Mouse (Mus musculus) spleen, postnatal 10 days (tissue): ENCODE results near the gene B4galnt4.

Source experiments
- DNase-seq, 2 experiments: peaks; one replicate each; pipeline ENCODE4 v3.0.0; 2021 to 2022; ENCODE audit warnings: low spot score in 2 of 2

Gene B4galnt4

GRCm38 (mm10) chr7:141072017-141072745, 11.3 kb downstream of the B4galnt4 start:
- peak in 1 of 2 experiments; percentile 74 for DNase-seq

- DNase-seq, result no peak
Measured at GRCm38 (mm10) chr7:141073782-141074181, 12.9 kb downstream of the B4galnt4 start.

DNA sequence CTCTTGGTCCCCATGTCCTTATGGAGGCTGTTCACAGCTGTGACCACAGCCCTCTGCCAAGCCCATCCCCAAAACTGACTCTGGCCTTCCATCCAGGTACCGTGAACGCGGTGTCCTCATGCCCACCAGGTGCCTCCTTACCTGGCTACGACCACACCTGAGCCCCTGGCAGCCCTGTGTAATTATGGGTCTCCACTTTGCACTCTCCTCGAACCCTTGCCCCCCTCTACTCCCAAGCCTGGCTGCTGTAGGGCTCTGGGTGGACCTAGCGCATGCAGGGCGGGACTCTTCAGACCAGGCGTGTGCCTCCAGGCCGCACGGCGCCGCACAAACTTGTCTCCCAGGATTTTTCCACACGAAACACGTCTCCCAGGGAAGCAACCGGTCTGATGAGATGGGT, 16.9 kb downstream of the B4galnt4 start, which contains the start of gene Pkp3:
TSS of gene Pkp3 (plus strand) at position 378 of the 400 bp plus-strand sequence.
- DNase-seq, result no peak

DNA sequence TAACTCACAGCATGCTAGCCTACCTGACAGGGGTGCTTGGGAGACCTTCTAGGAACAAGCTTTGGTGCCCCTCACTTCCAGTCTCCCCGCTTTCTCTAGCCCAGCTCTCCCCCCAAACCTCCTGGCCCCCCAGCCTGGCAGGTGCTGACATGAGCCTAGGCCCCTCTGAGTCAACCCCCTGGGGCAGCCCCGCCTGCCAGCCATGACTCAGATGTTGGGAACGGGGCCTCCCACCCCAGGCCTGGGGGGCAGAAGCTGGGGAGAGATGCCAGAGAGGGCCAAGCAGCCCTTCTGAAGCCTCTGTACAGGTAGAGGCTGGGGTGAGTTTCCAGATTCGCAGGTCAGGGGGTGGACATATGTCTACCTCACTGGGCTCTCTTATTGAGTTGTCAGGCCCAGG, 18.0 kb downstream of the B4galnt4 start:
- no peak for DNase-seq

- no peak for DNase-seq
Measured at GRCm38 (mm10) chr7:141079481-141080449, 18.9 kb downstream of the B4galnt4 start.

GRCm38 (mm10) chr7:141087894-141088293, 27.0 kb downstream of the B4galnt4 start:
- peak in 1 of 2 experiments; percentile 52 for DNase-seq

GRCm38 (mm10) chr7:141088473-141088872, 27.6 kb downstream of the B4galnt4 start:
- peak in 1 of 2 experiments; percentile 38 for DNase-seq

- DNase-seq, result no peak
Measured at GRCm38 (mm10) chr7:141090228-141090627, 29.3 kb downstream of the B4galnt4 start.

- DNase-seq, result peak; percentile 81 to 94
Measured at GRCm38 (mm10) chr7:141092051-141092735, 31.3 kb downstream of the B4galnt4 start.

DNA sequence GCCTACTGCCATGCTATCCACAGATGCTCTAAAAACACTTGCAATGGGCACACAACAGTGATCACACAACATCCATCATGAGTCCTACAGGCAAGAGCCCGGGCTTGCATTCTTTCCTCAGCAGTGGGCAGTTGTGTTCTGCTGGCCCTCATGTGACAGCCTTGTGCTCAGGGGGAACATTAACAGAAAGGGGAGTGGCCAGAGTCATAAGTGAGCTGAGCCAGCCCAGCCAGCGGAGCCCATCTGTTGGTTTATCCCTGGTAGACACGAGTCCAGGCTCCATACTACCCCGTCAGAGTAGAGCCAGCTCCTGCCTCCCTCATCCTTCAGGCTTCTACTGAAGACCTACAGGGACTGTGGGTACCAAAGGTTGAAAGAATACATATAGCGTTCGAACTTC, 33.0 kb downstream of the B4galnt4 start:
- no peak for DNase-seq

- DNase-seq, result no peak
Measured at GRCm38 (mm10) chr7:141094487-141095205, 33.7 kb downstream of the B4galnt4 start.

DNA sequence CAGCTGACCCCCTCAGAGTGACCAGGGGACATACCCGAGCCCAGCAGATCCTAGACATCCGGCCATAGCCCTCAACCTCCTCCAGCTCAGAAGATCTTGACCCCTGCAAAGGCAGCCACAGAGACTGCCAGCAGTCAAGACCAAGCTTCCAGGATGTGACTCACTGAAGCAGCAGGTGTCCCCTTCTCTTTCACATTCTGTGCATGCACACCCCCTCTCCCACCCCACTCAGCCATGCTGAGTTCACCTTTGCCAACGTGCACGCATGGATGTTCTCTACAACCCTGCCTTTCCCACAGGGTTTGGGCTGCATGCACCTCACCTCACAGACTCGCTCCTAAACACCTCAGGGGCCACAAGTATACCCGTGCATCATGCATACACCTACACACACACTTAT, 35.1 kb downstream of the B4galnt4 start:
- DNase-seq, result no peak

DNA sequence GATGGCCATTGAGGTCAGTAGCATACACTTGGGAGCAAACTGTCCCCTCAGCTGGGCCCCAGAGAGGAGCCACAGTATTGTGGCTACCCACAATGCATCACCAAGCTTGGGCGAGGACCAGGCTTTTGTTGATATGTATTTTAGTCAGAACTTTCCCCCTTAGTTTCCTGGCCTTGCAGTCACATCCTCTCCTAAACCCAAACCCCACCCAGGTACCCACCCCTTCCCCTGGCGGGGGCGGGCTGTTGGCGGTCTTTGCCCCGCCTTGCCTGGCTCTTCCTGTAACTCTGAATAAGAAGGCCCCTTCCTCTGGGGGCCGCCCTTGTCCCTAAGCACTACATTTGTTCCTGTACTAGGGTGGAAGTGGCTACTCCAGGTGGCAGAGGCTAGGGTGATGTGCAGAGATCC, 35.7 kb downstream of the B4galnt4 start:
- DNase-seq, result peak; percentile 52 to 83

DNA sequence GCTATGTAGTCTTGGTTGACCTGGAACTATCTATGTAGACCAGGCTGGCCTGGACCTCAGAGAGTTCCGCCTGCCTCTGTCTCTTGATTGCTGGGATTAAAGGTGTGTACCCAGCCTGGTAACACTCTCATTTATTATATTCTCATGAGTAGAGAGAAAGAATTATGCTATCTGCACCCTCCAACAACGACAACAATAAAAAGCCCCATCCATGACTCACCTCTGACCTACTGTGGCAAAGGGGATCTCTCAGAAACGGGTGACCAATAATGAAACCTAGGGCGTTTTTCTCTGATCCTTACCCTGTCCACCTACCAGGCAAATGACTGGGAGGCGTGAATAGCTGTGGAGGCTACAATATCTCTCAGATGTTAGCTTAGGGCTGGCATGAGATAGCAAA, 36.3 kb downstream of the B4galnt4 start:
- no peak for DNase-seq

GRCm38 (mm10) chr7:141099911-141100691, 39.2 kb downstream of the B4galnt4 start, which contains the start of gene Sigirr:
TSS of gene Sigirr (minus strand) at chr7:141100572.
- peak; percentile 50 to 69 for DNase-seq

GRCm38 (mm10) chr7:141103161-141103560, 42.3 kb downstream of the B4galnt4 start:
- no peak for DNase-seq

GRCm38 (mm10) chr7:141115874-141116273, 55.0 kb downstream of the B4galnt4 start:
- no peak for DNase-seq

DNA sequence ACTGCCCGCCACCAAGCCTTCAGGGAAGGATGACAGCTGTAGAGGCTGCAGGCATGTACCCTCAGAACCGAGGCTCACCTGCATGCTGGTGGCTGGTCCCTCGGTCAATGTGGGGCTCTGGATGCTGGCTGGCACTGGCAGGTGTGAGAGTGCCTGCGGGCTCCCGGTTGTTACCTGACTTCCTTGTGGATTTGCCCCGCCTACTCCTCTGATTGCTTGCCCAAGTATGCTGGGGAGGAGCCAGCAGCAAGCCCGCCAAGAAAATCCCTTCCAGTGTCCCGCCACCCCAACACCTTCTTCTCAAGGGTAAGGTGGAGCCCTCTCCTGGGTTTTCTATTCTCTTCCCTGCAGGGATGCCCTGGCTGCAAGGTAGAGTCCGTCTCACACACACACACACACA, 56.7 kb downstream of the B4galnt4 start, which contains the start of gene Ano9:
TSS of gene Ano9 (minus strand) at position 171 of the 400 bp plus-strand sequence.
- no peak for DNase-seq

DNA sequence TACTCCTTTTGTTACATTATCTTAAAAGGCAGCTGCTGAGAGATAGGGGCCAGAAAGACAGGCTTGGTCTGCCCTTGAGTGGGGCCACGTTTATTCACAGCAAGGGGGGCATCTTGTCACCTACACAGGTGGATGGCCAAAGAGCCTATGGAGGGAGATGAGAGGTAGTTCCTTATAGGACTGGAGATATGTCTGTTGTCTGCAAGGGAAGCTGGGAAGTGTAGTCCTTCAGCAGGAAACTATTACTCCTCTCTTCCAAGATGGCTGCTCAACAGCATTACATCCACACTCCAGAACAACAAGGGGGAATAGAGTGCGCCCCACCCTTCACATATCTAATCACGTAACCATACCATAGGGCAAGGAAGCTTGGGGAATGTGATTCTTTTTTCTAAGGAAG, 58.6 kb downstream of the B4galnt4 start:
- DNase-seq, result no peak

DNA sequence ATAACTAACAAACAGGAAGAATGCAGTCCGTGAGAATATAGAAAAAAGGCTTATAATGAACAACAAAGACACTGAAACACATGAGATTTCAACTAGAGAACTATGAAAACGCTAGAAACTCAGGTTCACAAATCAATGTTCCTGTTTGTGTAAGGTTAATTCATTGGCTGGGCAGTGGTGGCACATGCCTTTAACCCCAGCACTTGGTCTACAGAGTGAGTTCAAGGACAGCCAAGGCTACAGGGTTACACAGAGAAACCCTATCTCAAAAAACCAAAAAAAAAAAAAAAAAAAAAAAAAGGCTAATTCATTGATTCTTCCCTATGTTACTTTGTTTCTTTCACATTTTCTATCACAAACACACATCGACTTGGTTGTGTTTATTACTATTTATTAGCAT, 59.7 kb downstream of the B4galnt4 start:
- DNase-seq, result no peak
